Mouse (Mus musculus): ENCODE results near the gene Baz2b. TPM values are rescaled to one million over a fixed set of nuclear protein-coding genes. Genes with fewer than 3 reads are reported as not detected.

Gene Baz2b
- polyA plus RNA-seq, 1 experiment from 2014 or later: 15.2 TPM

DNA sequence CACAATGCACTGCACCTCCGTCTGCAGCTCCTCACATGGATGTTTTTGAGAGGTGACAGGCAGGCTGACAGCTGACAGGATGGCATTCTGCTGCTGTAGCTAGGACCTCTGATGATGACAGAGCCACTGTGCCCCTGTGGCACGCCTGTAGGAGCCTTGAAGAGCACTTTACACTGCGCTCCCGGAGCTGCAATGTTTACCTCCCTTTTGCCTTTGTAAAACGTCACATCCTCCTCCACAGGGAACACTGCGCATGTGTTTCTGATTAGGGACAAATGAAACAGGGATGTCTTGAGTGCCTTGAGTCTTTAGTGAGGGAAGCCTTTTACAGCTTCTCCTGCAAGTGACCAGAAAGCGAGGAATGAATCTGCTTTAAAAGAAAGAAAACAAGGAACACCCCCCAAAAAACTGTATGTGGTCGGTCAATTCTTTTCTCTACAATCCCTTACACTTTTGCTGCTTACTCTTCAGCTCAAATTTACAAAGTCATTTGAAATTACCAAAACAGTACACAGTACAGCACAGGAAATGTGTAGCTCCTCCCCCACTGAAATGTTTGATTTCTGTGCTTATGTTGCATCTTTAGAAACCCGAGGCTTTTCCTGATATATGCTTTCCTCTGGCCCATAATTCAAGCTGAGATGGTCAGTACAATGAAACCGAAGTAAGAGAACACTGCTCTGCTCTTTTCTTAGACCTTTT is 217.0 kb downstream of the Baz2b start:
- Histone ChIP-seq H3K4me2 (ENCODE audit: low read depth, low read length) (no peak overlapping the region), H3K36me3 (ENCODE audit: control insufficient read depth, insufficient read depth) (no peaks in the 10 kb centered on the region), H3K9me3 (replicated peaks; ENCODE audit: control insufficient read depth, low read length) (no peaks in the 10 kb centered on the region), H3K9ac (ENCODE audit: low read depth, low read length) (no peak overlapping the region), H3K4me1 (ENCODE audit: control insufficient read depth, low read depth, low read length) (no peaks in the 10 kb centered on the region; the same call in 1 of the 2 replicates), H3K27me3 (ENCODE audit: control insufficient read depth, insufficient read depth, low read depth, low read length) (no peaks in the 10 kb centered on the region), H3K4me3 (ENCODE audit: low read depth, low read length) (no peak overlapping the region), H3K27ac (ENCODE audit: low read length) (no peak overlapping the region)
- ATAC-seq (ENCODE audit: low read depth): no peak
- WGBS (ENCODE audit: insufficient replicate concordance): 68% methylated on average over 10 of the region's 10 CpGs

DNA sequence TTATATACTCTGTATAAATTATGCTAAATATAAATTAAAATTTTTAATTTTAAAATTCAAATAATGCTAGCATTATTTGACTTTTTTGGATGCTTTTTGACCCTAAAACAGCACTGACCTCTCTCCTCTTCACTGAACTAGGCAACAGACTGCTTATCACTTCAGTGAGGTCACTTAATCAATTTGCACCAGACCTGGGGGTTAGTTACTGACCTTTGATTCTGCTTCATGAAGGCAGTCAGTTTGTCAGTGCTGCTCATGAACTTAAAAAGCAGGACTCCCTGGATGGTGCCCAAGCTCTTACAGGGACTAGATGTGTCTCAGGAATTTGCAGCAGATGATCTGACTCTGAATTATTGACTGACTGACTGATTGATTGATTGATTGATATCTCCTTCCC is 217.9 kb downstream of the Baz2b start:
- Histone ChIP-seq H3K4me2 (ENCODE audit: low read depth, low read length) (no peak overlapping the region), H3K27ac (ENCODE audit: low read length) (no peak overlapping the region), H3K4me3 (ENCODE audit: low read depth, low read length) (no peak overlapping the region), H3K36me3 (ENCODE audit: control insufficient read depth, insufficient read depth) (no peaks in the 10 kb centered on the region), H3K9ac (ENCODE audit: low read depth, low read length) (no peak overlapping the region), H3K27me3 (ENCODE audit: control insufficient read depth, insufficient read depth, low read depth, low read length) (no peaks in the 10 kb centered on the region), H3K9me3 (replicated peaks; ENCODE audit: control insufficient read depth, low read length) (no peaks in the 10 kb centered on the region), H3K4me1 (ENCODE audit: control insufficient read depth, low read depth, low read length) (no peaks in the 10 kb centered on the region; the same call in 1 of the 2 replicates)
- no peak for ATAC-seq (ENCODE audit: low read depth)

DNA sequence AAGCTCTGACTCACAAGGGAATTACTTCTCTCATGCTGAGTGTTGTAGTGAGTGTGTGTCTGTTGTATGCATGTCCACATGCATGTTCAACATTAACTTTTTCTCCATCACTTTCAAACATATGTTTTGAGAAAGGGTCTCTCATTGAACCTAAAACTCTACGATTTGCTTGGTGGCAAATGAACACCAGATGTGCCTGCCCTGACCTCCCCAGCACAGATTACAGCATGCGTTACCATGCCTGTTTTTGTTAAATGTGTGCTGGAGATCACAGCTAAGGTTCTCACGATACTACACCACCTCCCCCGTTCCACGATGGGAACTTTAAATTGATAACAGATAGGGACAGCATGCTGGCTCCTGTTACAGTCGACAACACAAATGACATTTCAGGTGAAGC is 222.1 kb downstream of the Baz2b start:
- H3K27ac ChIP-seq (ENCODE audit: low read length): no peak overlapping the region
- no peak overlapping the region for H3K9ac ChIP-seq (ENCODE audit: low read depth, low read length)
- H3K4me1 ChIP-seq (ENCODE audit: control insufficient read depth, low read depth, low read length): no peaks in the 10 kb centered on the region; the same call in 1 of the 2 replicates
- H3K27me3 ChIP-seq (ENCODE audit: control insufficient read depth, insufficient read depth, low read depth, low read length): no peaks in the 10 kb centered on the region
- H3K9me3 ChIP-seq (replicated peaks; ENCODE audit: control insufficient read depth, low read length): no peaks in the 10 kb centered on the region
- H3K36me3 ChIP-seq (ENCODE audit: control insufficient read depth, insufficient read depth): no peaks in the 10 kb centered on the region
- H3K4me2 ChIP-seq (ENCODE audit: low read depth, low read length): no peak overlapping the region
- WGBS (ENCODE audit: insufficient replicate concordance): 58% methylated on average over 6 of the region's 6 CpGs
- H3K4me3 ChIP-seq (ENCODE audit: low read depth, low read length): no peak overlapping the region
- no peak for ATAC-seq (ENCODE audit: low read depth)

DNA sequence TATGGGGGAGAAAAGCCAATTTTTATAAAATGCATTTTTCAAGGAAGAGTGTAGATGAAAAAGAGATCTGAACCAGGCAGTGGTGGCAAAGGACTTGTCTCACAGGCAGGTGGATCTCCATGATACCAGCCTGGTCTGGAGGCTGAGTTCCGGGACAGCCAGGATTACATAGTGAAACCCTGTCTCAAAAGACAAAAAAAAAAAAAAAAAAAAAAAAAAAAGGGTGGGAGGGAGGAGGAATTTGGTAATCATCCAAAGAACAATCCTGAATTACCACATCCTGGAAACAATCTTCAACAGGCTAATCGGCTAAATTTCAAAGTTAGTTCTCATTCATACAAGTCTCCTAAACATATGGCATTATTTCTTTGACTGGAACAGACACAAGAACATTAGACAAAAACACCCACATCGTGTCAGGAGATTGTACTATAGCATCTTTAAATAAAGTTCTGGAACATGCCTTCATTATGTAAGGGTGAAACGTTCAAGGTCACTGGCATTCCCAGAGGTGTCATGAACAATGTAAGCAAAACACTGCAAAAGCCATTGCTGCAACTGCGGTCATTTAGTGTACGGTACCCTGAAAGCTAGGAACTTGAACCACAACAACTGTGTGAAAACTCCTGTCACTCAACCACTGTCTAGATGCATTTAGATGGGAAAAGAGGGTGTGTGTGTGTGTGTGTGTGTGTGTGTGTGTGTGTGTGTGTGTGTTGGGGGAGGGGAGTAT is 230.0 kb downstream of the Baz2b start:
- H3K27me3 ChIP-seq (ENCODE audit: control insufficient read depth, insufficient read depth, low read depth, low read length): no peaks in the 10 kb centered on the region
- peaks cover 3% of the 10 kb centered on the region; the same call in 1 of the 2 replicates for H3K36me3 ChIP-seq (ENCODE audit: control insufficient read depth, insufficient read depth)
- H3K4me2 ChIP-seq (ENCODE audit: low read depth, low read length): no peak overlapping the region
- no peak overlapping the region for H3K4me3 ChIP-seq (ENCODE audit: low read depth, low read length)
- no peaks in the 10 kb centered on the region; the same call in 1 of the 2 replicates for H3K4me1 ChIP-seq (ENCODE audit: control insufficient read depth, low read depth, low read length)
- no peaks in the 10 kb centered on the region for H3K9me3 ChIP-seq (replicated peaks; ENCODE audit: control insufficient read depth, low read length)
- ATAC-seq (ENCODE audit: low read depth): peak; percentile 53
- no peak overlapping the region for H3K27ac ChIP-seq (ENCODE audit: low read length)
- 67% methylated on average over 6 of the region's 6 CpGs for WGBS (ENCODE audit: insufficient replicate concordance)
- no peak overlapping the region for H3K9ac ChIP-seq (ENCODE audit: low read depth, low read length)

DNA sequence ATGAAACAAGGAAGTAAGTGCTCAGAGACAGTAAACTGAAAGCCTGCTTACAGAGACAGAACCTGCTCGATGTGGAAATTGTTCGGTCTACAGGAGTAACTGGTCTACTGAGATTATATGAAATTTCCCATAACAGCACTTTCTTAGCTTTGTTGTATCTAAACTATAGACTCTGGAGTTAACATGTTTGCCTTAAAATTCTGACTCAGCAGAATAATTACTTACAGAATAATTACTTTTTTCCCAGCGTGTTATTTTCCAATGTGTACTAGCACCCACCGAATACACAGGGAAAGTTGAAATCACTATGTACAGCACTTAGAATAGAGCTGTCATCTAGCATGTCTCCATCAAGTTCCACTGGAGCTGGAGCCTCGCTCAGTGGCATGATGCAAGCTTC is 233.0 kb downstream of the Baz2b start:
- no peak for ATAC-seq (ENCODE audit: low read depth)
- no peak overlapping the region for H3K9ac ChIP-seq (ENCODE audit: low read depth, low read length)
- H3K4me2 ChIP-seq (ENCODE audit: low read depth, low read length): no peak overlapping the region
- H3K4me3 ChIP-seq (ENCODE audit: low read depth, low read length): no peak overlapping the region
- no peaks in the 10 kb centered on the region for H3K9me3 ChIP-seq (replicated peaks; ENCODE audit: control insufficient read depth, low read length)
- peaks cover 3% of the 10 kb centered on the region; the same call in 1 of the 2 replicates for H3K36me3 ChIP-seq (ENCODE audit: control insufficient read depth, insufficient read depth)
- H3K4me1 ChIP-seq (ENCODE audit: control insufficient read depth, low read depth, low read length): peaks cover 3% of the 10 kb centered on the region; the same call in 1 of the 2 replicates
- no peaks in the 10 kb centered on the region for H3K27me3 ChIP-seq (ENCODE audit: control insufficient read depth, insufficient read depth, low read depth, low read length)
- H3K27ac ChIP-seq (ENCODE audit: low read length): no peak overlapping the region
- 71% methylated on average over 5 of the region's 5 CpGs for WGBS (ENCODE audit: insufficient replicate concordance)

DNA sequence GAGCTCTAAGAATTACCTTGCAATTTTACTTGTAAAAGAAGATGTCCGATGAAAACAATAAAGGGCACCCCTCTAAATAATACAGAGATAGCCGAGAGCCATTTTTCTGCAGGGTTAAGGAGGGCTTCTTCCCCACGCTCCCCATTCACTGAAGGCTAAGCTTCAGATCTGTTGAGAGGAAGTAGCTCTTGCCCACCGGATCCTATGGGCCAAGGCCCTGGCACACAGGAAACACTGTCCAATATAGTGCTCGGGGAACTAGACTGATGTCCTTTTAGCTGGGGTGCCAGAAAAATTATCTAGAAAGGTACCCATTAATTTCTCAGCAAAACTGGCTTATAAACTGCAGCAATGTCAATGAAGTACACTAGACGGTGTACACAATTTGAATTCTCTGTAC is 233.9 kb downstream of the Baz2b start:
- no peak overlapping the region for H3K4me3 ChIP-seq (ENCODE audit: low read depth, low read length)
- 76% methylated on average over 6 of the region's 6 CpGs for WGBS (ENCODE audit: insufficient replicate concordance)
- H3K9me3 ChIP-seq (replicated peaks; ENCODE audit: control insufficient read depth, low read length): no peaks in the 10 kb centered on the region
- ATAC-seq (ENCODE audit: low read depth): no peak
- H3K4me2 ChIP-seq (ENCODE audit: low read depth, low read length): no peak overlapping the region
- peaks cover 3% of the 10 kb centered on the region; the same call in 1 of the 2 replicates for H3K4me1 ChIP-seq (ENCODE audit: control insufficient read depth, low read depth, low read length)
- H3K36me3 ChIP-seq (ENCODE audit: control insufficient read depth, insufficient read depth): peaks cover 3% of the 10 kb centered on the region; the same call in 1 of the 2 replicates
- H3K27me3 ChIP-seq (ENCODE audit: control insufficient read depth, insufficient read depth, low read depth, low read length): no peaks in the 10 kb centered on the region
- no peak overlapping the region for H3K27ac ChIP-seq (ENCODE audit: low read length)
- H3K9ac ChIP-seq (ENCODE audit: low read depth, low read length): no peak overlapping the region

DNA sequence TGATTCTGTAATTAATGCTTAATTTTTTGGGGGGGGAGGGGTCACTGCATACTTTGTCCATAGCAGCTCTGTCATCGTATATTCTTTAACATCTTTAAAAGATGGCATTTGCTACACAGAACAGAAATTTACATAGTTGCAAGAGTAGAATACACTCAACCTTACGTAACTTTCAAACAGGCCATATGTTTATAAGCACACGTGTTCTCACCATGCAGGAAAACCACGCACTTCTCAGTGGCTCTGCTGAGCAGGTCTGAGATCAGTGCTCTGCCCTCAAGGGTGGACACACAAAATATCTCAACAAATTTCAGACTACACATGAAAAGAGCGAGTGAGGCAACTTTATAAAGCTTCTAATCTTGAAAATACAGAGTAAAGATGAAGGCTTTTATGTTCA is 235.7 kb downstream of the Baz2b start:
- H3K4me3 ChIP-seq (ENCODE audit: low read depth, low read length): no peak overlapping the region
- ATAC-seq (ENCODE audit: low read depth): no peak
- WGBS (ENCODE audit: insufficient replicate concordance): 58% methylated on average over 5 of the region's 5 CpGs
- no peaks in the 10 kb centered on the region for H3K27me3 ChIP-seq (ENCODE audit: control insufficient read depth, insufficient read depth, low read depth, low read length)
- H3K36me3 ChIP-seq (ENCODE audit: control insufficient read depth, insufficient read depth): peaks cover 3% of the 10 kb centered on the region; the same call in 1 of the 2 replicates
- no peaks in the 10 kb centered on the region for H3K9me3 ChIP-seq (replicated peaks; ENCODE audit: control insufficient read depth, low read length)
- H3K9ac ChIP-seq (ENCODE audit: low read depth, low read length): no peak overlapping the region
- peaks cover 3% of the 10 kb centered on the region; the same call in 1 of the 2 replicates for H3K4me1 ChIP-seq (ENCODE audit: control insufficient read depth, low read depth, low read length)
- no peak overlapping the region for H3K4me2 ChIP-seq (ENCODE audit: low read depth, low read length)
- no peak overlapping the region for H3K27ac ChIP-seq (ENCODE audit: low read length)

DNA sequence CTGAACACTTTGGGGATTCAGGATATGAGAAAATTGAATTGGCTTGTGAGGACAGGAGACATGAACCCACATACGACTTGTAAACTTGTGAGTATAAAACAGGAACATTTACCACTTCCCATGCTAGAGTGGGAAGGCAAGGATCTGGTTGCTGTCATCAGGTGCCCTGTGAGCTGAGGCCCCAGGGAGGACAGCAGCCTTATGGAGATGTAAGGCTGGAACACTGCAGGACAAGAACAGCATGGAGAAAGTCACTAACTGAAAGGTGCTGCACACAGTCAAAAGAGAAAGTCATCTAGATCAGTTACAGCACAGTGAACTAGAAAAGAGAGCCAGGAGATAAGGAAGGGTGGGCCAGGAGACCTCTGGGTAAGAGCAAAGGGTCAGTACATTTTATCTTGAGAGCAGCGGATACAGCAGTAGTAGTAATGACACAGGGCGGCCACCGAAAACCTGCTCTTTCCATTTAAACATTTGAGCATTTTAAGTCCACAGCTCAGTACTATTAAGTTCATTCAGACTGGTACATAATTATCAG is 236.5 kb downstream of the Baz2b start:
- no peaks in the 10 kb centered on the region for H3K27me3 ChIP-seq (ENCODE audit: control insufficient read depth, insufficient read depth, low read depth, low read length)
- 32% methylated on average over 4 of the region's 4 CpGs for WGBS (ENCODE audit: insufficient replicate concordance)
- peaks cover 3% of the 10 kb centered on the region; the same call in 1 of the 2 replicates for H3K4me1 ChIP-seq (ENCODE audit: control insufficient read depth, low read depth, low read length)
- no peak overlapping the region for H3K4me3 ChIP-seq (ENCODE audit: low read depth, low read length)
- H3K27ac ChIP-seq (ENCODE audit: low read length): no peak overlapping the region
- no peak overlapping the region for H3K4me2 ChIP-seq (ENCODE audit: low read depth, low read length)
- H3K36me3 ChIP-seq (ENCODE audit: control insufficient read depth, insufficient read depth): peaks cover 9% of the 10 kb centered on the region; the same call in 1 of the 2 replicates
- H3K9me3 ChIP-seq (replicated peaks; ENCODE audit: control insufficient read depth, low read length): no peaks in the 10 kb centered on the region
- H3K9ac ChIP-seq (ENCODE audit: low read depth, low read length): no peak overlapping the region
- no peak; the same call in 1 of the 2 replicates for ATAC-seq (ENCODE audit: low read depth)

DNA sequence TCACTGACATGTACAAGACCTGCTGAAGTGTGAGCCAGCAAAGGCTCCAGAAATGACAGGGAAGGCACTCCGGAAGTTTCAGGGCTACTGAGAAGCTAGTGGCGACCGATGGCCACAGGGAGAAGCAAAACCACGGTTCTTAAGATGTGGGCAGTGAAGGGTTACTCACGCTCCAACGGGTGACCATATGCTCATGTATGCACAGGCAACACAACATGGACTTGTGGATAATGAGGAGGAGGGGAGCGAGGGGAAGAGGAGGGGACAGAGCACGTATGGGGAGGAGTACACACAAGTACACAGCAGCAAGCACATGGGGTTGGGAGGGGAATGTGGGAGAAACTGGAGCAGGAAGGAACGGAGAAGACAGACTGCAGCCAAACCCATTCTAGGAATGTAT is 239.1 kb downstream of the Baz2b start:
- no peak for ATAC-seq (ENCODE audit: low read depth)
- Histone ChIP-seq H3K4me1 (ENCODE audit: control insufficient read depth, low read depth, low read length) (peaks cover 3% of the 10 kb centered on the region; the same call in 1 of the 2 replicates), H3K27me3 (ENCODE audit: control insufficient read depth, insufficient read depth, low read depth, low read length) (no peaks in the 10 kb centered on the region), H3K36me3 (ENCODE audit: control insufficient read depth, insufficient read depth) (peaks cover 6% of the 10 kb centered on the region), H3K4me2 (ENCODE audit: low read depth, low read length) (no peak overlapping the region), H3K9me3 (replicated peaks; ENCODE audit: control insufficient read depth, low read length) (no peaks in the 10 kb centered on the region), H3K27ac (ENCODE audit: low read length) (no peak overlapping the region), H3K4me3 (ENCODE audit: low read depth, low read length) (no peak overlapping the region), H3K9ac (ENCODE audit: low read depth, low read length) (no peak overlapping the region)
- WGBS (ENCODE audit: insufficient replicate concordance): 75% methylated on average over 9 of the region's 9 CpGs
